8 mouse cellular contexts compared by ENCODE assay signal in the genomic region with DNA sequence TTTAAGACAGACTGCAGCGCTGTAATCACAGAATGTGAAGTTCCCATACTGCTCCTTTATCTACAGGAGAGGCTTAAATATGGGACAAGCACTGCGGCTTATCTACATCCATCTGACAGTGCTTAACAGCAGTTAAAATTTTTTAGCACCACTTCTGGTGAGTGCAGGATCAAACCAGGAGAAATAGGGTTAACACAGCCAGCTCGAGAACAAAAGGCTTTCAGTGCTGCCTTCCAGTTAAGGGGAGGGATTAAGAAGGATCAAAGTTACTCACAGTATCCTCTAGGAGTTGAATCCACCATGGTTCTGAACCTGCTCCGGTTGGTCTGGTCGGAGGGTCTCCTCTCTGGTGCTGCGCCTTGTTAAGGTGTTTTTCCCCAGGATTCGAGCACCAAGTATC. TPM values are rescaled to one million over a fixed set of nuclear protein-coding genes. Genes with fewer than 3 reads are reported as not detected.
A peak's percentile ranks its signal among the peaks of the same experiment; 100 is the strongest.
DNase-seq lines count a peak whose midpoint lies in the region; ATAC-seq and TF ChIP-seq lines count a peak whose summit lies in the region.
"Not testable (repeated sequence)": the region's sequence is repeated elsewhere in the genome, so short reads cannot be mapped to it uniquely, and the experiment has no call there.

No protein-coding gene starts in this region.

- peak overlapping the region; percentile 56 for H3K4me2 ChIP-seq in embryonic facial prominence, embryonic 13.5 days
- H3K4me2 ChIP-seq in kidney, embryonic 14.5 days (replicated peaks; ENCODE audit: low read depth, low read length): peak overlapping the region; percentile 31
- H3K4me2 ChIP-seq in liver, embryonic 11.5 days: peak overlapping the region; percentile 59
- H3K4me2 ChIP-seq in neural tube, embryonic 15.5 days: peak overlapping the region; percentile 54

- not testable (repeated sequence) for H3K9me3 ChIP-seq in embryonic facial prominence, embryonic 13.5 days; hindbrain, embryonic 10.5 days; kidney, embryonic 14.5 days (ENCODE audit: control insufficient read depth, low read length); liver, embryonic 11.5 days (ENCODE audit: control insufficient read depth, low read length); midbrain, embryonic 10.5 days (replicated peaks); neural tube, embryonic 15.5 days (replicated peaks)

- H3K4me1 ChIP-seq in embryonic facial prominence, embryonic 13.5 days; hindbrain, embryonic 10.5 days (replicated peaks); kidney, embryonic 14.5 days (ENCODE audit: control insufficient read depth, insufficient read depth, low read length); liver, embryonic 11.5 days (replicated peaks; ENCODE audit: control insufficient read depth, insufficient read depth, low read length); midbrain, embryonic 10.5 days; neural tube, embryonic 15.5 days: not testable (repeated sequence)

- WGBS in embryonic facial prominence, embryonic 13.5 days: 14% methylated on average over 7 of the region's 7 CpGs
- 10% methylated on average over 7 of the region's 7 CpGs for WGBS in hindbrain, embryonic 10.5 days
- 19% methylated on average over 7 of the region's 7 CpGs for WGBS in kidney, embryonic 14.5 days
- 13% methylated on average over 7 of the region's 7 CpGs for WGBS in liver, embryonic 11.5 days
- WGBS in midbrain, embryonic 10.5 days: 13% methylated on average over 7 of the region's 7 CpGs
- 15% methylated on average over 7 of the region's 7 CpGs for WGBS in neural tube, embryonic 15.5 days

- DNase-seq in adrenal gland, adult 2 months: peak; percentile 4
- DNase-seq in gastrocnemius, adult 2 months; liver, embryonic 11.5 days (ENCODE audit: low spot score): not testable (repeated sequence)
- DNase-seq in hindbrain, embryonic 10.5 days (ENCODE audit: low spot score): peak; percentile 5
- peak; percentile 15 for DNase-seq in midbrain, embryonic 10.5 days (ENCODE audit: low spot score)

- peak overlapping the region; percentile 54 for H3K4me3 ChIP-seq in embryonic facial prominence, embryonic 13.5 days
- peak overlapping the region; percentile 87 for H3K4me3 ChIP-seq in gastrocnemius, adult 2 months
- peak overlapping the region; percentile 60 for H3K4me3 ChIP-seq in hindbrain, embryonic 10.5 days
- H3K4me3 ChIP-seq in kidney, embryonic 14.5 days (ENCODE audit: low read length): peak overlapping the region; percentile 48
- peak overlapping the region; percentile 60; the same call in 1 of the 2 replicates for H3K4me3 ChIP-seq in liver, embryonic 11.5 days (ENCODE audit: low read depth, low read length)
- H3K4me3 ChIP-seq in midbrain, embryonic 10.5 days: peak overlapping the region; percentile 63
- peak overlapping the region; percentile 56 for H3K4me3 ChIP-seq in neural tube, embryonic 15.5 days (replicated peaks)

- H3K36me3 ChIP-seq in embryonic facial prominence, embryonic 13.5 days; hindbrain, embryonic 10.5 days; kidney, embryonic 14.5 days (ENCODE audit: control insufficient read depth, insufficient read depth, low read length); liver, embryonic 11.5 days (ENCODE audit: control insufficient read depth, insufficient read depth, low read length); midbrain, embryonic 10.5 days; neural tube, embryonic 15.5 days: not testable (repeated sequence)

- H3K9ac ChIP-seq in embryonic facial prominence, embryonic 13.5 days: peak overlapping the region; percentile 70
- not testable (repeated sequence) for H3K9ac ChIP-seq in kidney, embryonic 14.5 days (ENCODE audit: low read depth, low read length); liver, embryonic 11.5 days (ENCODE audit: low read depth, low read length)
- peak overlapping the region; percentile 73 for H3K9ac ChIP-seq in neural tube, embryonic 15.5 days (replicated peaks)

- intact Hi-C loops in gastrocnemius, adult 2 months (cut with DNase I): not testable (repeated sequence)

- not testable (repeated sequence) for H3K27ac ChIP-seq in embryonic facial prominence, embryonic 13.5 days; kidney, embryonic 14.5 days (ENCODE audit: low read depth, low read length); liver, embryonic 11.5 days (ENCODE audit: low read depth, low read length)
- H3K27ac ChIP-seq in gastrocnemius, adult 2 months: 0 out of 2 replicates have a peak overlapping the region, but pooled peaks have one; percentile 89
- peak overlapping the region; percentile 93 for H3K27ac ChIP-seq in hindbrain, embryonic 10.5 days
- peak overlapping the region; percentile 92 for H3K27ac ChIP-seq in midbrain, embryonic 10.5 days (replicated peaks)
- peak overlapping the region; percentile 95 for H3K27ac ChIP-seq in neural tube, embryonic 15.5 days (replicated peaks)

- TF ChIP-seq CTCF in gastrocnemius, adult 2 months (IDR thresholded peaks at IDR 0.05): not testable (repeated sequence)

- not testable (repeated sequence) for H3K27me3 ChIP-seq in embryonic facial prominence, embryonic 13.5 days; hindbrain, embryonic 10.5 days (ENCODE audit: insufficient read depth, poor library complexity, severe bottlenecking); kidney, embryonic 14.5 days (ENCODE audit: control insufficient read depth, insufficient read depth, low read length); liver, embryonic 11.5 days (replicated peaks; ENCODE audit: control insufficient read depth, insufficient read depth, low read length); midbrain, embryonic 10.5 days (ENCODE audit: low read depth, poor library complexity, severe bottlenecking); neural tube, embryonic 15.5 days (replicated peaks)

- not testable (repeated sequence) for ATAC-seq in embryonic facial prominence, embryonic 13.5 days (ENCODE audit: insufficient number of reproducible peaks, insufficient read depth, low FRiP score, low TSS enrichment, low read depth); kidney, embryonic 14.5 days (ENCODE audit: low FRiP score, low TSS enrichment); liver, embryonic 11.5 days (replicated peaks; ENCODE audit: low FRiP score); neural tube, embryonic 15.5 days (ENCODE audit: low FRiP score)

RNA-seq across cellular contexts. Expression of a gene that starts 1.4 kb away (rescaled TPM):
- total RNA-seq in adrenal gland, adult 2 months (2021): 1 to 10 TPM; 2.4 to 5.8 TPM
- polyA plus RNA-seq in adrenal gland, adult 2 months (2012; rRNA removed): 1.8 and 4.1 TPM in 2 replicates
- 14.2 and 17.9 TPM in 2 replicates for polyA plus RNA-seq in embryonic facial prominence, embryonic 13.5 days (2015; fragmentation: Nextera tagmentation; extraction: Ambion mirVana)
- 1 to 10 TPM in 1 of 2 experiments, under 1 TPM in 1; 0.99 to 1.3 TPM for total RNA-seq in gastrocnemius, adult 2 months (2021)
- 18.2 and 19.7 TPM in 2 replicates for polyA plus RNA-seq in hindbrain, embryonic 10.5 days (2016; fragmentation: Nextera tagmentation; extraction: Ambion mirVana)
- polyA plus RNA-seq in kidney, embryonic 14.5 days (2014; fragmentation: Nextera tagmentation; extraction: Ambion mirVana): 14.0 and 20.2 TPM in 2 replicates
- 8.3 and 10.0 TPM in 2 replicates for polyA plus RNA-seq in liver, embryonic 11.5 days (2014; fragmentation: Nextera tagmentation; extraction: Ambion mirVana)
- polyA plus RNA-seq in midbrain, embryonic 10.5 days (2016; fragmentation: Nextera tagmentation; extraction: Ambion mirVana): 16.8 and 21.5 TPM in 2 replicates
- polyA plus RNA-seq in neural tube, embryonic 15.5 days (2015; fragmentation: Nextera tagmentation; extraction: Ambion mirVana): 31.7 and 36.6 TPM in 2 replicates
